Mouse (Mus musculus): ENCODE measurements around the gene Rgs18.

DNA sequence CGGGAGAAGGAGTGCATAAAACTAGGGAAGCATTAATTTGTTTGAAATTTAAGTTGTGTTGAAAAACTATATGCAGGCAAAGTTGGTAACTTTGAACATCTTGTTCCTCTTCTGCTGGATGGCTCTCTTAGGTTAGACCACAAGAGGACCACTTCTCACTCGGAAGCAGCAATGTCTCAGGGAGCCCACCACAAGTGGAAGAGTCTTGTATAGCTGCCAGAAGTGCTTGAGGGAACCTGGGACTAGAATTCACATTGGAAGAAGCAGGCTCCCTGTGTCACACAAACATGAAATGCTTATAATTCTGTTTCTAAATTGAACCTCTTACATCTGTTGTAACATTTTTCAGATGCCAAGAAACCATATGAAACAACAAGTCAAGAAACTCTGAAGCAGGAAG, 9.0 kb downstream of the Rgs18 start:
- no peak for TF ChIP-seq CTCF (IDR thresholded peaks at IDR 0.05; ENCODE audit: borderline replicate concordance, extremely low read depth, insufficient read depth, insufficient read length)
- no peak for TF ChIP-seq POLR2A (IDR thresholded peaks at IDR 0.05; ENCODE audit: borderline replicate concordance, extremely low read depth, insufficient read depth, insufficient read length, poor library complexity, severe bottlenecking)
